Mouse (Mus musculus) stomach, embryonic 14.5 days (tissue): ENCODE measurements around the gene Cnp. TPM values are rescaled to one million over a fixed set of nuclear protein-coding genes. Genes with fewer than 3 reads are reported as not detected.

Experiments
- ATAC-seq: fragments of 200-750 bp; cut with Nextera tagmentation; 2 replicates; pipeline ENCODE4 v1.8.0; 2017; ENCODE audit warnings: low read depth, moderate TSS enrichment; ENCODE audit not compliant: insufficient number of reproducible peaks, insufficient read depth, low FRiP score
- H3K27ac ChIP-seq: fragments of 300-500 bp; sonication (generic); 2 replicates; pipeline ENCODE4 v1.5.1; 2014; ENCODE audit warnings: mild to moderate bottlenecking, low read length, moderate library complexity, mixed read lengths
- H3K27me3 ChIP-seq: fragments of 300-500 bp; sonication (generic); 2 replicates; pipeline ENCODE4 v1.6.1; 2014; ENCODE audit warnings: low read length, control low read depth, mixed read lengths; ENCODE audit not compliant: control insufficient read depth, insufficient read depth
- H3K36me3 ChIP-seq: fragments of 300-500 bp; sonication (generic); 2 replicates; pipeline ENCODE4 v1.6.1; 2014; ENCODE audit warnings: mild to moderate bottlenecking, control low read depth, low read length, moderate library complexity, mixed read lengths; ENCODE audit not compliant: control insufficient read depth, insufficient read depth
- H3K4me1 ChIP-seq: fragments of 300-500 bp; sonication (generic); 2 replicates; pipeline ENCODE4 v1.6.1; 2014; ENCODE audit warnings: low read length, control low read depth, mixed read lengths; ENCODE audit not compliant: control insufficient read depth, insufficient read depth
- H3K4me2 ChIP-seq: fragments of 300-500 bp; sonication (generic); replicated peaks from 2 replicates; pipeline ENCODE4 v1.6.1; 2014; ENCODE audit warnings: low read depth, low read length, control low read depth
- H3K4me3 ChIP-seq: fragments of 300-500 bp; sonication (generic); 2 replicates; pipeline ENCODE4 v1.5.1; 2014; ENCODE audit warnings: low read depth, low read length, control low read depth
- H3K9ac ChIP-seq: fragments of 300-500 bp; sonication (generic); replicated peaks from 2 replicates; pipeline ENCODE4 v1.6.1; 2014; ENCODE audit warnings: low read depth, mild to moderate bottlenecking, control low read depth, low read length, moderate library complexity, mixed read lengths
- H3K9me3 ChIP-seq: fragments of 300-500 bp; sonication (generic); 2 replicates; pipeline ENCODE4 v1.6.1; 2016; ENCODE audit warnings: low read depth, low read length, control low read depth; ENCODE audit not compliant: control insufficient read depth
- WGBS: fragments of 180-500 bp; shearing (Covaris S2); extraction: QIAGEN DNeasy Blood & Tissue Kit; methylation state at CpG from one replicate; pipeline ENCODE4 v1.1.7; 2014; 5-methylcytosine and 5-hydroxymethylcytosine counted together
- polyA plus RNA-seq: library from polyadenylated mRNA; unstranded; fragments of >200 nt; fragmentation: Nextera tagmentation; extraction: Ambion mirVana; gene quantifications from 2 replicates; pipeline ENCODE4 v1.2.1, GENCODE M21; 2014

Cnp gene
- polyA plus RNA-seq, 1 experiment from 2014 or later: 35.9 TPM

- Histone ChIP-seq H3K4me2 (peak overlapping the region; percentile 56), H3K36me3 (peaks cover 19% of the 10 kb centered on the region; the same call in 1 of the 2 replicates), H3K4me3 (peak overlapping the region; percentile 64), H3K27ac (peak overlapping the region; percentile 72; the same call in 1 of the 2 replicates), H3K9me3 (no peaks in the 10 kb centered on the region), H3K9ac (peak overlapping the region; percentile 66), H3K4me1 (peaks cover 16% of the 10 kb centered on the region), H3K27me3 (no peaks in the 10 kb centered on the region)
- WGBS: under 1% methylated on average over 24 of the region's 24 CpGs
- peak; percentile 76 for ATAC-seq
These were observed 48.0 kb downstream of the Cnp start for GRCm38 (mm10) chr11:100622714-100623113.

DNA sequence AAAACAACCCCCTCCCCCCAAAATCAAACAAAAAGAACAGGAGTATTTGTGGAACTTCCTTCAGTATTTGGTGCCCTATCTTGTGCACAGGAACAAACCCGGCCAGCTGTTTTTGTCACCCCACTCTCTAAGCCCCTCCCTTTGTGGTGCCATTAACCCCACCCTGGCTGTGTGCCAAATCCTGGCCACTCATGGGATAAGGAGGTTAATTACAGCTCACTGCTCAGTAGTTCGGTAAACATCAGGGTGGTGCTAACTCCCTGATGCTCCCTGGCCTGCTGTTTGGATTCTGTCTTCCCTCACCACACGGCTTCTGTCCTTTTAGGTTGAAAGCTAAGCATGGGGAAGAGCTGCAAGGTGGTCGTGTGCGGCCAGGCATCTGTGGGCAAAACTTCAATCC, 49.2 kb downstream of the Cnp start:
- H3K27me3 ChIP-seq: no peaks in the 10 kb centered on the region
- ATAC-seq: no peak
- H3K4me2 ChIP-seq: peak overlapping the region; percentile 56
- 36% methylated on average over 5 of the region's 5 CpGs for WGBS
- H3K4me1 ChIP-seq: peaks cover 9% of the 10 kb centered on the region; the same call in 1 of the 2 replicates
- H3K9me3 ChIP-seq: no peaks in the 10 kb centered on the region
- peak overlapping the region; percentile 46; the same call in 1 of the 2 replicates for H3K27ac ChIP-seq
- peak overlapping the region; percentile 64; the same call in 1 of the 2 replicates for H3K4me3 ChIP-seq
- peaks cover 19% of the 10 kb centered on the region; the same call in 1 of the 2 replicates for H3K36me3 ChIP-seq
- H3K9ac ChIP-seq: no peak overlapping the region; the same call in 1 of the 2 replicates

GRCm38 (mm10) chr11:100625754-100626700, 51.3 kb downstream of the Cnp start:
- H3K27ac ChIP-seq: no peak overlapping the region
- WGBS: 89% methylated on average over 23 of the region's 23 CpGs

GRCm38 (mm10) chr11:100626701-100627195, 52.0 kb downstream of the Cnp start:
- 23% methylated on average over 9 of the region's 9 CpGs for WGBS
- Histone ChIP-seq H3K27ac (no peak overlapping the region), H3K4me1 (peaks cover 9% of the 10 kb centered on the region; the same call in 1 of the 2 replicates), H3K9ac (no peak overlapping the region), H3K9me3 (no peaks in the 10 kb centered on the region), H3K4me3 (no peak overlapping the region), H3K27me3 (no peaks in the 10 kb centered on the region), H3K4me2 (no peak overlapping the region), H3K36me3 (peaks cover 19% of the 10 kb centered on the region; the same call in 1 of the 2 replicates)
- peak; percentile 48; the same call in 1 of the 2 replicates for ATAC-seq

More at GRCm38 (mm10) chr11:100625754-100626700, 51.3 kb downstream of the Cnp start:
- Histone ChIP-seq H3K36me3 (peaks cover 19% of the 10 kb centered on the region; the same call in 1 of the 2 replicates), H3K4me1 (peaks cover 9% of the 10 kb centered on the region; the same call in 1 of the 2 replicates), H3K4me2 (no peak overlapping the region), H3K27me3 (no peaks in the 10 kb centered on the region), H3K9ac (no peak overlapping the region), H3K9me3 (no peaks in the 10 kb centered on the region), H3K4me3 (no peak overlapping the region)
- no peak for ATAC-seq

DNA sequence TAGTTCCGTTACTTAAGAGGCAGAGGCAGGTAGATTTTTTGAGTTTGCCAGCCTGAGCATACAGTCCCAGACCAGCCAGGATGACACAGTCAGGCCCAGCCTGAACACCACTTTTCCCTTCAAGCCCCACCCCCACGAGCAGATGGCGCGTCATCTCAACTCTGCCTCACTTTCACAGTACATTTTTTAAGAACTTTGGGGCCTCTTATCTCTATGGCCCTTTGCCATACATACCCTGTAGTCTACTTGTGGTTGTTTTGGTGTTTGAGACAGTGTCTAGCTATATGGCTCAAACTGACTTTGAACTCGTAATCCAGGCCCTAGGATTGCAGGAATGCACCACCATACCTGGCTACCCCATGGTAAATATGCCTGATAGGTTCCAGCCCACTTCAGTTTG, 53.4 kb downstream of the Cnp start:
- no peaks in the 10 kb centered on the region for H3K27me3 ChIP-seq
- no peak overlapping the region for H3K9ac ChIP-seq
- peaks cover 19% of the 10 kb centered on the region; the same call in 1 of the 2 replicates for H3K36me3 ChIP-seq
- H3K4me2 ChIP-seq: no peak overlapping the region
- H3K4me1 ChIP-seq: peaks cover 9% of the 10 kb centered on the region; the same call in 1 of the 2 replicates
- no peak overlapping the region for H3K4me3 ChIP-seq
- H3K9me3 ChIP-seq: no peaks in the 10 kb centered on the region
- ATAC-seq: no peak
- no peak overlapping the region for H3K27ac ChIP-seq
- 81% methylated on average over 5 of the region's 5 CpGs for WGBS

DNA sequence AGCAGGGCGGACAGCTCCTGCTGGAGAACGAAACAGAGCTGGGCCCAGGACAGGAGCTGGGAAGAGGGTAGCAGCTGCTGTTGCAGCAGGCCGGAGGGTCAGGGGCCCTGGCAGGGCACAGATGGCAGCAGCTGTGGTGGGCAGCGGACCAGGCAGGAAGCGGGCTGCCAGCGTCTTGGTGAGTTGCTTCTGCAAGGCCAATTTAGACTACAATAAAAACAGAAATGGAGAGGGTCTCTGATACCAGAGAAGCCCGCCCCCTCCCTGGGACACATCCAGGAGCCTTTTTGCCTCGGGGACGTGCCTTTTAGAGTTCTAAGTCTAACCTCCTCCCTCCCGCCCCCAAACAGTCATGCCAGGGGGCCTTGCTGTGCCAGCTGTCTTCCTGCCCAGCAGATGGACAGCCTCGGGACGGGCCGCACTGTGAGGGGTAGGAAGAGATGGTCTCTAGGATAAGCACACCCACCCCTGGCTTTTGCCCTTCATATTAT, 54.2 kb downstream of the Cnp start:
- Histone ChIP-seq H3K36me3 (peaks cover 19% of the 10 kb centered on the region; the same call in 1 of the 2 replicates), H3K27ac (no peak overlapping the region), H3K9ac (no peak overlapping the region), H3K9me3 (no peaks in the 10 kb centered on the region), H3K27me3 (no peaks in the 10 kb centered on the region), H3K4me1 (peaks cover 5% of the 10 kb centered on the region; the same call in 1 of the 2 replicates), H3K4me3 (no peak overlapping the region), H3K4me2 (no peak overlapping the region)
- WGBS: 59% methylated on average over 13 of the region's 13 CpGs
- no peak for ATAC-seq

DNA sequence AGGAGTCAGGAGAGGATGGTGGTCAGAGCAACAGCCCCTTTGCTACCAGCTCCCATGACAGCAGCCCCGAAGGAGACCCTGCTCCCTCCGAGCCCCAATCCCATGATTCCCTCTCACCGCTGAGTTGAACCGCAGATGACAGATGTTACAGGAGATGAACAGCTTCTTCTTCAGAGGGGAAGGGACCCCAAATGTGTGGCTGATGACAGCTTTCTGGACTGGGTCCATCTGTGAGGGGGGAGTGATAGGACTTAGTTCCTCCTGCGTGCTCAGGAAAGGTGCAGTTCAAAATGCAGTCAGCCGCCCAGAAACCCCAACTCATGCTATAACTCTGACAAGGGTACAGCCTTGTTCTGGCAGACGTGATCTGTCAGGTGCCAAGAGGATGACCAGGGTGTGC, 59.8 kb downstream of the Cnp start:
- 67% methylated on average over 7 of the region's 7 CpGs for WGBS
- H3K4me2 ChIP-seq: no peak overlapping the region
- no peak for ATAC-seq
- H3K27me3 ChIP-seq: no peaks in the 10 kb centered on the region
- no peak overlapping the region for H3K27ac ChIP-seq
- no peaks in the 10 kb centered on the region for H3K9me3 ChIP-seq
- H3K9ac ChIP-seq: no peak overlapping the region
- H3K4me3 ChIP-seq: no peak overlapping the region
- H3K4me1 ChIP-seq: no peaks in the 10 kb centered on the region
- no peaks in the 10 kb centered on the region for H3K36me3 ChIP-seq

DNA sequence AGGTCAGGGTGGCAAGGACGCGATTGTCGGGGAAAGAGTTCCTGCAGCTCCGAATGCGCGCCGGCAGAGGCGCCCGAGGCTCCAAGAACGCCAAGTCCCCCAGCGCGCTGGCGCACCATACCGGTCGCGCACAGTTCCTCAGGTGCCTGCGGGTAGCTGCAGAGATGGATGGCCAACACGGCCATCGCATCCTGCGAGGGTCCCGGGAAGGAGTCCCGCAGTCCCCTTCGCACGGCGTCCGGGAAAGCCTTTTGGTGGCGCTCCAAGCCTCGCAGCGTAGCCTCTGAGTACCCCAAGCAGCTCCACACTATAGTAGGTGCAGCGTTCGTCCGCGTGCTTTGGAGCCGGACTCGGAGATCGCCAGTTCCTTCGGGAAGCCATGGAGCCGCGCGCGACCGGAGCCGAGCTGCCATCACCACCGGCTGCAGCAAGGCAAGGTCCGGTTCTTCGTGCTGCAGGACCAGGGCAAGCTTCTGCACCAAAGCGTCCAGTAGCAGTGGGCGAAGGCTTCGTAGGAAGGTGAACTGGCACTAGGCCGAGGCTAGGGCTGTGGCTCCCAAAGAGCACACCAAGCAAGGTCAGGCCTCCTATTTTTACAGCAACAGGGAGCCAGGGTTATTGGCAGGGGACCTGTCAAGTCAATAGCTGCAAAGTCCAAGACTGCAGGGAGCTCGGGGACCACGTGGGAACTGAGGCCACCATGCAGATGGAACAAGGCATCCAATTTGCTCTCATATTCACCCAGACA, 65.6 kb downstream of the Cnp start:
- Histone ChIP-seq H3K4me2 (peak overlapping the region; percentile 70), H3K4me1 (peaks cover 6% of the 10 kb centered on the region; the same call in 1 of the 2 replicates), H3K9ac (no peak overlapping the region), H3K9me3 (no peaks in the 10 kb centered on the region), H3K27me3 (peaks cover 11% of the 10 kb centered on the region; the same call in 1 of the 2 replicates), H3K27ac (no peak overlapping the region), H3K36me3 (no peaks in the 10 kb centered on the region), H3K4me3 (peak overlapping the region; percentile 24)
- 9% methylated on average over 52 of the region's 52 CpGs for WGBS
- no peak for ATAC-seq
